Mouse (Mus musculus) thymus, adult 2 months (tissue): ENCODE measurements around the gene Cdc25a. TPM values are rescaled to one million over a fixed set of nuclear protein-coding genes. Genes with fewer than 3 reads are reported as not detected.

Source experiments
- DNase-seq: peaks from one replicate; pipeline ENCODE4 v3.0.0; 2021
- H3K27ac ChIP-seq: fragments of 200-500 bp; 2 replicates; pipeline ENCODE4 v1.5.1; 2012; ENCODE audit warnings: low read length, control low read depth; ENCODE audit not compliant: control insufficient read depth, insufficient read depth
- H3K27me3 ChIP-seq: fragments of 200-500 bp; 2 replicates; pipeline ENCODE4 v1.6.1; 2012; ENCODE audit warnings: mild to moderate bottlenecking, low read length, moderate library complexity, mixed read lengths; ENCODE audit not compliant: control insufficient read depth, insufficient read depth
- H3K36me3 ChIP-seq: fragments of 200-500 bp; 2 replicates; pipeline ENCODE4 v1.6.1; 2012; ENCODE audit warnings: mild to moderate bottlenecking, low read length, moderate library complexity; ENCODE audit not compliant: control insufficient read depth, insufficient read depth
- H3K4me1 ChIP-seq: fragments of 200-500 bp; replicated peaks from 2 replicates; pipeline ENCODE4 v1.6.1; 2012; ENCODE audit warnings: low read length; ENCODE audit not compliant: control insufficient read depth, insufficient read depth
- H3K4me3 ChIP-seq: fragments of 200-500 bp; 2 replicates; pipeline ENCODE4 v1.5.1; 2012; ENCODE audit warnings: mild to moderate bottlenecking, low read length, control low read depth, moderate library complexity; ENCODE audit not compliant: control insufficient read depth, insufficient read depth
- CTCF ChIP-seq: fragments of 200-500 bp; IDR thresholded peaks from 2 replicates; pipeline ENCODE4 v1.5.1; 2012; ENCODE audit warnings: mild to moderate bottlenecking, control low read depth, low read length, moderate library complexity, borderline replicate concordance; ENCODE audit not compliant: control insufficient read depth, poor library complexity, insufficient read depth; ENCODE audit errors: extremely low read depth
- POLR2A ChIP-seq: fragments of 200-500 bp; IDR thresholded peaks from 2 replicates; pipeline ENCODE4 v1.6.1; 2012; ENCODE audit warnings: mild to moderate bottlenecking, low read length, control low read depth, moderate library complexity; ENCODE audit not compliant: control insufficient read depth, poor library complexity, insufficient read depth; ENCODE audit errors: extremely low read depth
- WGBS: fragments of 180-500 bp; shearing (Covaris S2); methylation state at CpG from one replicate; pipeline ENCODE4 v1.1.7; 2018; 5-methylcytosine and 5-hydroxymethylcytosine counted together
- polyA plus RNA-seq: library from polyadenylated mRNA; depleted of rRNA; stranded (reverse); fragments of >200 nt; gene quantifications from 2 replicates; pipeline ENCODE4 v1.2.3, GENCODE M21; 2012; rRNA removed

Cdc25a gene
- polyA plus RNA-seq: 16.6 and 21.9 TPM in 2 replicates

DNA sequence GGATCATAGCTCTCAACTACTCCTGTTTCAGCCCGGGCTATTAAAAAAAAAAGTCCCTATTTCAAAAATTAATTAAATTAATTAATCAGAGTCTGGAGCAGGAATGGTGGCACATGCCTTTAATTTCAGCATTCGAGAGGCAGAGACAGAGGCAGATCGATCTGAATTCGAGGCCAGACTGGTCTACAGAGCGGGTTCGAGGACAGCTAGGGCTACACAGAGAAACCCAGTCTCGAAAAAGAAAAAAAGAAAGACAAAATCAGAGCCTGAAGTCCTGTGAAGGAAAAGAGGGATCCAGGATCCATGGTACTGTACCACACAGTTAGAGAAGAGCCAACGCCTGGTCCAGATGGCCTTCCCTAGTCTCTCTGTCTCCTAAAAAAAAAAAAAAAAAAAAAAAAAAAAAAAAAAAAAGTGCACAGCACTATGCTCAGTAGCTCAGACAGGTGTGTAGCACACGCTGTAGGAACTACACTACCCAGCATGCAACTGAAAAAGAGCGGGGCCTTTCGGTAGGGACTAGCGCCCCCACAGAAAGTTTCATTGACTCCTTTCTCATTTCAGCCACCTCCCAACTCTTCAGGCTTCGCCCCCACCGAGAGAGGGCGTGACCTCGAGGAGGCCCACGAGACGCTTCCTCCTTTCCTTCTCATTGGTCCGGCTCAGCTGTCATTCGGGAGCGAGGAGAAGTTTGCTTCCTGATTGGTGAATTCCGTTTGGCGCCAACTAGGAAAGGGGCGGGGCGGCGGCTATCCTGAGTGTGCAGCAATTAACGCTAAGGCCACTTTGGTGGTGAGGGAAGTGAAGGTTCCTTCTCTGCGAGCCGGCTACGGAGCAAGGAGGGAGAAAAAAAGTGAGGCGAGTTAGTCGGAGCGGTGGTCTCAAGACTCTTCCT is at the start of gene Cdc25a:
Gene Cdc25a, plus strand, starts transcription at position 783 of the 895 bp plus-strand sequence.
- H3K4me3 ChIP-seq: peak within 1 kb of the TSS; percentile 98
- WGBS: 9% methylated on average over 33 of the region's 33 CpGs
- no peaks in the 10 kb centered on the region for H3K27me3 ChIP-seq
- DNase-seq: peak; percentile 97
- H3K4me1 ChIP-seq: peaks cover 19% of the 10 kb centered on the region
- TF ChIP-seq CTCF (0 out of 2 replicates have a peak, but pooled peaks have one; percentile 35), POLR2A (peak; percentile 61; the same call in 1 of the 2 replicates)
- H3K27ac ChIP-seq: peak within 1 kb of the TSS; percentile 46
- H3K36me3 ChIP-seq: peaks cover 16% of the 10 kb centered on the region

DNA sequence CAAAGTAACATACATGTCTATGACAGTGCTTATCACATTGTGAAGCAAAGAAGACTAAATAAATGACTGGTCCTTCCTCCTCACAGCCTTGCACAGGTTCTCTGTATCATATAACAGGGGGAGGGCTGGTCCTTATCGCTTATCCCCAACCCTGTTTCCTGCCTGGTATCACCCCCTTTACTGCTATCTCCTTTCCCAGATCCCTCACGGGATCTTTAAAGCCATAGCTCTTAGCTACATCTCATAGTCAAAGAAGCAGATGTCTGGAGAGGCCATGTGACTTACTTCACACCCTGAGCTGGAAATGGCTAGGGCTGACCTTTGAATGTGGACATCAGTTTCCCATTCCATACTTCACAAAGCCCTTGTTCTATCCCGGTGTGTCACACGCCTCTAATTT is 49.6 kb upstream of the Cdc25a start:
- WGBS: 47% methylated on average over 4 of the region's 4 CpGs
- H3K4me1 ChIP-seq: no peaks in the 10 kb centered on the region
- H3K36me3 ChIP-seq: no peaks in the 10 kb centered on the region
- H3K4me3 ChIP-seq: no peak overlapping the region
- no peaks in the 10 kb centered on the region for H3K27me3 ChIP-seq
- no peak for TF ChIP-seq POLR2A
- TF ChIP-seq CTCF: no peak
- no peak overlapping the region for H3K27ac ChIP-seq
- no peak for DNase-seq

DNA sequence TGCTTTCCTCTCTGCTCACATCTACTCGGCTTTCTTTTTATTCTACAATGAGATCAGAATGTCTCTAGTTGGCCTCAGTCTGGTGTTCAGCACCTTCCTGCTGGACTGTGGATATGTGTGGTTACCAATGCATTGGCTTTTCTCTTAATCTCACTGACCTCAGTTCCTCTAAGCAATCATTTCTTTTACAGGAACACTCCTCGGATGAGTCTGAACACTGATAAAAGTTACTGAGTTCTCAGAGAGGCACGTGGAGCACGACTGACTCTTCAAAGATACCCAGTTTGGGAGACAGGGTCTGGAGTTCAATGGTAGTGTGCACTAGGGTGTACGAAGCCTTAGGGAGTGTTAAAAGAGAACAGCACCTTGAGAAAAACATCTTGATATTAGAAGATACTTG is 49.2 kb upstream of the Cdc25a start:
- TF ChIP-seq CTCF (no peak), POLR2A (no peak)
- no peak for DNase-seq
- WGBS: 58% methylated on average over 5 of the region's 5 CpGs
- Histone ChIP-seq H3K36me3 (no peaks in the 10 kb centered on the region), H3K4me1 (no peaks in the 10 kb centered on the region), H3K27ac (no peak overlapping the region), H3K27me3 (no peaks in the 10 kb centered on the region), H3K4me3 (no peak overlapping the region)

- TF ChIP-seq CTCF (no peak; the same call in 1 of the 2 replicates), POLR2A (0 out of 2 replicates have a peak, but pooled peaks have one; percentile 21)
- H3K27ac ChIP-seq: no peak within 1 kb of the TSS
- H3K36me3 ChIP-seq: no peaks in the 10 kb centered on the region
- WGBS: under 1% methylated on average over 32 of the region's 32 CpGs
- peaks cover 5% of the 10 kb centered on the region for H3K4me1 ChIP-seq
- peak; percentile 86 for DNase-seq
- peak within 1 kb of the TSS; percentile 92 for H3K4me3 ChIP-seq
- H3K27me3 ChIP-seq: no peaks in the 10 kb centered on the region
Observed at GRCm38 (mm10) chr9:109832391-109833087, 42.8 kb upstream of the Cdc25a start, which contains the start of gene Nme6. Gene Nme6, plus strand, starts transcription at chr9:109832749.

DNA sequence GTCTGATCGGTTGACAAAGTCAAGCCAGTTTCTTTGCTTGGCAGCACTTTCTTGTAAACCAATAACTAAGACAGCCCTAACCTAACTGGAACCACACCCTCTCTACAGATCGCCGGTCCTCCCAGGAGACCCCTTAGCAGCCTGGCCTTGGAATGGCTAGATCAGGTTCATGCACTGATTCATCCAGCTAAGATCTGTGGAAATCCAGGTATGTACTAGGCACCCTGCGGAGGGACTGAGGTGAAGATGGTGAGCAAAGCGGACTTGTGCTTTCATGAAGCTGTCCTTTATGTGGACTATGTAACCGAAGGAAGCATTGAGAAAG is 42.3 kb upstream of the Cdc25a start:
- H3K4me3 ChIP-seq: peak overlapping the region; percentile 92
- H3K36me3 ChIP-seq: no peaks in the 10 kb centered on the region
- H3K27me3 ChIP-seq: no peaks in the 10 kb centered on the region
- no peak for DNase-seq
- H3K27ac ChIP-seq: no peak overlapping the region
- H3K4me1 ChIP-seq: peaks cover 5% of the 10 kb centered on the region
- 5% methylated on average over 6 of the region's 6 CpGs for WGBS
- TF ChIP-seq POLR2A (no peak), CTCF (no peak)

GRCm38 (mm10) chr9:109849312-109849758 is 26.0 kb upstream of the Cdc25a start, which contains the start of gene Camp:
Gene Camp, minus strand, starts transcription at chr9:109849617.
- Histone ChIP-seq H3K4me3 (no peak within 1 kb of the TSS), H3K27ac (no peak within 1 kb of the TSS), H3K36me3 (no peaks in the 10 kb centered on the region), H3K27me3 (no peaks in the 10 kb centered on the region), H3K4me1 (no peaks in the 10 kb centered on the region)
- DNase-seq: no peak
- TF ChIP-seq POLR2A (no peak), CTCF (no peak)
- WGBS: 86% methylated on average over 6 of the region's 6 CpGs
